14 mouse cellular contexts compared by ENCODE assay signal in genomic region chr13:60243110-60243481, GRCm38 (mm10).
DNase-seq lines count a peak whose midpoint lies in the region; ATAC-seq lines count a peak whose summit lies in the region.
"Had no signal": no experiment of that assay in that cellular context is flagged by ENCODE, and none has a peak within 500 bp of the region (broad histone marks: within the 10 kb centered on the region; RNA-seq: fewer than 3 reads in every experiment).

No protein-coding gene starts in this region.

- no peak overlapping the region for H3K4me2 ChIP-seq in forebrain, embryonic 15.5 days (replicated peaks)
- no peak overlapping the region for H3K4me2 ChIP-seq in kidney, embryonic 15.5 days
- H3K4me2 ChIP-seq in hindbrain, embryonic 12.5 days (replicated peaks), result no peak overlapping the region
- peak overlapping the region; percentile 38; the same call in 1 of the 2 replicates for H3K4me2 ChIP-seq in limb, embryonic 12.5 days
- H3K4me2 ChIP-seq: liver, embryonic 15.5 days had no signal

- H3K36me3 ChIP-seq in forebrain, embryonic 10.5 days (replicated peaks), result no peaks in the 10 kb centered on the region
- H3K36me3 ChIP-seq in forebrain, embryonic 15.5 days, result no peaks in the 10 kb centered on the region
- H3K36me3 ChIP-seq in kidney, embryonic 15.5 days, result no peaks in the 10 kb centered on the region
- H3K36me3 ChIP-seq in hindbrain, embryonic 12.5 days, result no peaks in the 10 kb centered on the region
- H3K36me3 ChIP-seq in limb, embryonic 12.5 days, result no peaks in the 10 kb centered on the region
- H3K36me3 ChIP-seq: liver, embryonic 15.5 days had no signal

- DNase-seq in forebrain, embryonic 10.5 days (ENCODE audit: extremely low spot score, low spot score), result no peak
- no peak for DNase-seq in kidney, adult 8-10 months
- no peak for DNase-seq in thymus, postnatal 10 days (ENCODE audit: low spot score in 2 of 2)
- DNase-seq in frontal cortex, postnatal 14 days (ENCODE audit: low spot score in 2 of 2), result no peak
- DNase-seq: cerebellum, adult 11-12 months; right cerebral cortex, postnatal 4 days had no signal

- H3K4me3 ChIP-seq in forebrain, embryonic 10.5 days, result no peak overlapping the region
- H3K4me3 ChIP-seq in forebrain, embryonic 15.5 days, result no peak overlapping the region
- H3K4me3 ChIP-seq in kidney, embryonic 15.5 days (replicated peaks), result no peak overlapping the region
- H3K4me3 ChIP-seq in hindbrain, embryonic 12.5 days, result no peak overlapping the region
- no peak overlapping the region for H3K4me3 ChIP-seq in limb, embryonic 12.5 days (replicated peaks)
- H3K4me3 ChIP-seq: liver, embryonic 15.5 days had no signal

- H3K27me3 ChIP-seq in forebrain, embryonic 10.5 days (ENCODE audit: poor library complexity, severe bottlenecking), result no peaks in the 10 kb centered on the region
- no peaks in the 10 kb centered on the region for H3K27me3 ChIP-seq in forebrain, embryonic 15.5 days
- H3K27me3 ChIP-seq in kidney, embryonic 15.5 days, result no peaks in the 10 kb centered on the region
- H3K27me3 ChIP-seq in hindbrain, embryonic 12.5 days, result no peaks in the 10 kb centered on the region
- H3K27me3 ChIP-seq in limb, embryonic 12.5 days, result no peaks in the 10 kb centered on the region
- H3K27me3 ChIP-seq: CH12.LX; liver, embryonic 15.5 days had no signal

- peaks cover 8% of the 10 kb centered on the region for H3K9me3 ChIP-seq in forebrain, embryonic 10.5 days
- H3K9me3 ChIP-seq in forebrain, embryonic 15.5 days, result no peaks in the 10 kb centered on the region
- H3K9me3 ChIP-seq in kidney, embryonic 15.5 days (replicated peaks), result no peaks in the 10 kb centered on the region
- H3K9me3 ChIP-seq in hindbrain, embryonic 12.5 days (replicated peaks), result no peaks in the 10 kb centered on the region; the same call in 1 of the 2 replicates
- peaks cover 12% of the 10 kb centered on the region for H3K9me3 ChIP-seq in limb, embryonic 12.5 days
- H3K9me3 ChIP-seq: liver, embryonic 15.5 days had no signal

- peaks cover 22% of the 10 kb centered on the region for H3K4me1 ChIP-seq in forebrain, embryonic 10.5 days
- peaks cover 3% of the 10 kb centered on the region; the same call in 1 of the 2 replicates for H3K4me1 ChIP-seq in forebrain, embryonic 15.5 days
- H3K4me1 ChIP-seq in kidney, embryonic 15.5 days, result peaks cover 20% of the 10 kb centered on the region
- H3K4me1 ChIP-seq in hindbrain, embryonic 12.5 days, result peaks cover 11% of the 10 kb centered on the region
- H3K4me1 ChIP-seq in limb, embryonic 12.5 days (replicated peaks), result peaks cover 26% of the 10 kb centered on the region
- H3K4me1 ChIP-seq: liver, embryonic 15.5 days had no signal

- H3K9ac ChIP-seq in forebrain, embryonic 15.5 days (replicated peaks), result no peak overlapping the region
- H3K9ac ChIP-seq in kidney, embryonic 15.5 days, result no peak overlapping the region
- no peak overlapping the region for H3K9ac ChIP-seq in hindbrain, embryonic 12.5 days
- H3K9ac ChIP-seq in limb, embryonic 12.5 days (replicated peaks), result no peak overlapping the region
- H3K9ac ChIP-seq: liver, embryonic 15.5 days had no signal

- H3K27ac ChIP-seq in forebrain, embryonic 10.5 days, result peak overlapping the region; percentile 68
- H3K27ac ChIP-seq in forebrain, embryonic 15.5 days (replicated peaks), result no peak overlapping the region
- H3K27ac ChIP-seq in kidney, embryonic 15.5 days, result peak overlapping the region; percentile 74
- peak overlapping the region; percentile 81 for H3K27ac ChIP-seq in hindbrain, embryonic 12.5 days
- peak overlapping the region; percentile 95 for H3K27ac ChIP-seq in limb, embryonic 12.5 days
- H3K27ac ChIP-seq: liver, embryonic 15.5 days had no signal

- no peak for ATAC-seq in forebrain, embryonic 15.5 days (replicated peaks)
- ATAC-seq in kidney, embryonic 15.5 days (replicated peaks; ENCODE audit: low FRiP score), result no peak
- no peak for ATAC-seq in hindbrain, embryonic 12.5 days (ENCODE audit: low FRiP score)
- no peak for ATAC-seq in limb, embryonic 12.5 days (ENCODE audit: insufficient number of reproducible peaks, insufficient read depth, low FRiP score, low TSS enrichment, low read depth)
- ATAC-seq: activated CD4-positive, CD25-positive, alpha-beta regulatory T cell, adult 4 months; inflammation-experienced regulatory T-cells, adult 6 months had no signal

- 59% methylated on average over 4 of the region's 4 CpGs for WGBS in forebrain, embryonic 10.5 days
- WGBS in forebrain, embryonic 15.5 days, result 53% methylated on average over 4 of the region's 4 CpGs
- 15% methylated on average over 4 of the region's 4 CpGs for WGBS in kidney, embryonic 15.5 days
- WGBS in hindbrain, embryonic 12.5 days, result 55% methylated on average over 4 of the region's 4 CpGs
- 24% methylated on average over 4 of the region's 4 CpGs for WGBS in limb, embryonic 12.5 days
